Comparison of ENCODE assay signal across 26 mouse cellular contexts in genomic region chr9:122531806-122532205, GRCm38 (mm10).
DNase-seq lines count a peak whose midpoint lies in the region; ATAC-seq and TF ChIP-seq lines count a peak whose summit lies in the region.
"Had no signal": no experiment of that assay in that cellular context is flagged by ENCODE, and none has a peak within 500 bp of the region (broad histone marks: within the 10 kb centered on the region; RNA-seq: fewer than 3 reads in every experiment).

No protein-coding gene starts in this region.

- TF ChIP-seq POLR2A in cerebellum, adult 2 months (IDR thresholded peaks at IDR 0.05; ENCODE audit: borderline replicate concordance, insufficient read depth, low read length) = no peak

- H3K4me1 ChIP-seq in hindbrain, postnatal 0 days (ENCODE audit: insufficient read depth, low read length) = 0 out of 2 replicates have a peak, but pooled peaks cover 3% of the 10 kb centered on the region
- 0 out of 2 replicates have a peak, but pooled peaks cover 3% of the 10 kb centered on the region for H3K4me1 ChIP-seq in hindbrain, embryonic 10.5 days (replicated peaks)
- peaks cover 7% of the 10 kb centered on the region; the same call in 1 of the 2 replicates for H3K4me1 ChIP-seq in cerebellum, adult 2 months (ENCODE audit: control insufficient read depth, insufficient read depth, low read length)
- H3K4me1 ChIP-seq in embryonic facial prominence, embryonic 10.5 days = 0 out of 2 replicates have a peak, but pooled peaks cover 10% of the 10 kb centered on the region
- H3K4me1 ChIP-seq in liver, embryonic 11.5 days (replicated peaks; ENCODE audit: control insufficient read depth, insufficient read depth, low read length) = no peaks in the 10 kb centered on the region
- H3K4me1 ChIP-seq: kidney, embryonic 15.5 days; megakaryocyte, embryonic 14.5 days; neural tube, embryonic 12.5 days had no signal

- no peak overlapping the region for H3K27ac ChIP-seq in hindbrain, postnatal 0 days
- H3K27ac ChIP-seq in hindbrain, embryonic 10.5 days = no peak overlapping the region
- H3K27ac ChIP-seq in cerebellum, adult 2 months (ENCODE audit: insufficient read depth, low read length) = no peak overlapping the region
- H3K27ac ChIP-seq in embryonic facial prominence, embryonic 10.5 days (replicated peaks) = no peak overlapping the region
- no peak overlapping the region for H3K27ac ChIP-seq in liver, embryonic 11.5 days (ENCODE audit: low read depth, low read length)
- H3K27ac ChIP-seq: forebrain, embryonic 15.5 days; hindbrain, embryonic 14.5 days; kidney, embryonic 15.5 days; liver, embryonic 14.5 days; midbrain, embryonic 15.5 days; neural tube, embryonic 12.5 days had no signal

- no peak for ATAC-seq in hindbrain, postnatal 0 days
- no peak for ATAC-seq in liver, embryonic 11.5 days (replicated peaks; ENCODE audit: low FRiP score)
- ATAC-seq: forebrain, embryonic 15.5 days; intestine, postnatal 0 days; midbrain, embryonic 15.5 days had no signal

- no peaks in the 10 kb centered on the region for H3K9me3 ChIP-seq in hindbrain, postnatal 0 days (ENCODE audit: low read length)
- H3K9me3 ChIP-seq in hindbrain, embryonic 10.5 days = no peaks in the 10 kb centered on the region
- no peaks in the 10 kb centered on the region for H3K9me3 ChIP-seq in embryonic facial prominence, embryonic 10.5 days
- no peaks in the 10 kb centered on the region for H3K9me3 ChIP-seq in liver, embryonic 11.5 days (ENCODE audit: control insufficient read depth, low read length)
- H3K9me3 ChIP-seq: forebrain, embryonic 15.5 days; kidney, embryonic 15.5 days; megakaryocyte, embryonic 14.5 days; midbrain, embryonic 15.5 days; neural tube, embryonic 12.5 days had no signal

- H3K4me3 ChIP-seq in hindbrain, postnatal 0 days (ENCODE audit: low read length) = no peak overlapping the region
- H3K4me3 ChIP-seq in hindbrain, embryonic 10.5 days = no peak overlapping the region
- H3K4me3 ChIP-seq in cerebellum, adult 2 months (replicated peaks; ENCODE audit: insufficient read depth, low read depth, low read length) = no peak overlapping the region
- no peak overlapping the region for H3K4me3 ChIP-seq in embryonic facial prominence, embryonic 10.5 days
- H3K4me3 ChIP-seq in liver, embryonic 11.5 days (ENCODE audit: low read depth, low read length) = no peak overlapping the region
- H3K4me3 ChIP-seq: forebrain, embryonic 15.5 days; kidney, embryonic 15.5 days; megakaryocyte, embryonic 14.5 days; midbrain, embryonic 15.5 days; neural tube, embryonic 12.5 days had no signal

- no peaks in the 10 kb centered on the region for H3K27me3 ChIP-seq in hindbrain, postnatal 0 days (ENCODE audit: insufficient read depth, low read length)
- no peaks in the 10 kb centered on the region for H3K27me3 ChIP-seq in hindbrain, embryonic 10.5 days (ENCODE audit: insufficient read depth, poor library complexity, severe bottlenecking)
- no peaks in the 10 kb centered on the region for H3K27me3 ChIP-seq in cerebellum, adult 2 months (ENCODE audit: control insufficient read depth, insufficient read depth, low read length)
- H3K27me3 ChIP-seq in embryonic facial prominence, embryonic 10.5 days (replicated peaks; ENCODE audit: low read depth, poor library complexity, severe bottlenecking) = no peaks in the 10 kb centered on the region
- H3K27me3 ChIP-seq in liver, embryonic 11.5 days (replicated peaks; ENCODE audit: control insufficient read depth, insufficient read depth, low read length) = no peaks in the 10 kb centered on the region
- H3K27me3 ChIP-seq: kidney, embryonic 15.5 days; neural tube, embryonic 12.5 days had no signal

- H3K4me2 ChIP-seq in hindbrain, postnatal 0 days (ENCODE audit: low read depth, low read length) = no peak overlapping the region
- no peak overlapping the region for H3K4me2 ChIP-seq in liver, embryonic 11.5 days
- H3K4me2 ChIP-seq: forebrain, embryonic 15.5 days; hindbrain, embryonic 14.5 days; kidney, embryonic 15.5 days; lung, embryonic 14.5 days; midbrain, embryonic 15.5 days; neural tube, embryonic 12.5 days had no signal

- peak; percentile 9 for DNase-seq in hindbrain, postnatal 0 days (ENCODE audit: low spot score)
- DNase-seq in hindbrain, embryonic 10.5 days (ENCODE audit: low spot score) = no peak
- DNase-seq in cerebellum, adult 2 months = peak; percentile 24 to 45
- peak; percentile 32 for DNase-seq in cerebellum, adult 9-10 months
- peak; percentile 1 for DNase-seq in embryonic facial prominence, embryonic 10.5 days (ENCODE audit: low spot score)
- DNase-seq in liver, embryonic 11.5 days (ENCODE audit: low spot score) = no peak
- no peak for DNase-seq in lung, postnatal 4 days
- DNase-seq: adrenal gland, postnatal 10 days; embryo, embryonic 11 days; gastrocnemius, postnatal 14 days; heart, adult 18-20 months; heart, postnatal 36 days; kidney, postnatal 36 days; layer of hippocampus, postnatal 36 days; lung, embryonic 14.5 days; right cerebral cortex, postnatal 25 days; spleen, adult 18-20 months; thymus, postnatal 25 days had no signal

- H3K9ac ChIP-seq in hindbrain, postnatal 0 days (replicated peaks; ENCODE audit: low read length) = no peak overlapping the region
- H3K9ac ChIP-seq in liver, embryonic 11.5 days (ENCODE audit: low read depth, low read length) = no peak overlapping the region
- H3K9ac ChIP-seq: forebrain, embryonic 15.5 days; hindbrain, embryonic 14.5 days; kidney, embryonic 15.5 days; liver, embryonic 14.5 days; lung, embryonic 14.5 days; midbrain, embryonic 15.5 days; neural tube, embryonic 12.5 days had no signal

- 65% methylated on average over 2 of the region's 2 CpGs for WGBS in hindbrain, postnatal 0 days
- WGBS in hindbrain, embryonic 10.5 days = 85% methylated on average over 2 of the region's 2 CpGs
- WGBS in cerebellum, adult 2 months = 11% methylated on average over 2 of the region's 2 CpGs
- WGBS in embryonic facial prominence, embryonic 10.5 days = 79% methylated on average over 2 of the region's 2 CpGs
- 82% methylated on average over 2 of the region's 2 CpGs for WGBS in liver, embryonic 11.5 days

- no peaks in the 10 kb centered on the region for H3K36me3 ChIP-seq in hindbrain, postnatal 0 days (ENCODE audit: insufficient read depth, low read length)
- H3K36me3 ChIP-seq in hindbrain, embryonic 10.5 days = no peaks in the 10 kb centered on the region
- H3K36me3 ChIP-seq in embryonic facial prominence, embryonic 10.5 days (replicated peaks) = no peaks in the 10 kb centered on the region
- H3K36me3 ChIP-seq in liver, embryonic 11.5 days (ENCODE audit: control insufficient read depth, insufficient read depth, low read length) = no peaks in the 10 kb centered on the region
- H3K36me3 ChIP-seq: forebrain, embryonic 15.5 days; kidney, embryonic 15.5 days; midbrain, embryonic 15.5 days; neural tube, embryonic 12.5 days had no signal

- TF ChIP-seq CTCF in hindbrain, postnatal 0 days (IDR thresholded peaks at IDR 0.05; ENCODE audit: low read depth) = no peak
- TF ChIP-seq CTCF in cerebellum, adult 2 months (IDR thresholded peaks at IDR 0.05; ENCODE audit: borderline replicate concordance, insufficient read depth, low read depth, low read length) = no peak

Comparison
In these comparisons a context has a peak if more than half of its experiments do, and no peak if none do; other contexts are left out.
1. DNase-seq: peak in hindbrain, postnatal 0 days (single experiment), cerebellum, adult 2 months (2 of 2), cerebellum, adult 9-10 months (single experiment) and embryonic facial prominence, embryonic 10.5 days (single experiment); none in hindbrain, embryonic 10.5 days (single experiment), liver, embryonic 11.5 days (single experiment) and lung, postnatal 4 days (0 of 2).